Comparison of ENCODE assay signal across 19 mouse cellular contexts in genomic region chr13:55871410-55871809, GRCm38 (mm10). TPM values are rescaled to one million over a fixed set of nuclear protein-coding genes. Genes with fewer than 3 reads are reported as not detected.
"Had no signal": no experiment of that assay in that cellular context is flagged by ENCODE, and none has a peak within 500 bp of the region (broad histone marks: within the 10 kb centered on the region; RNA-seq: fewer than 3 reads in every experiment).

No protein-coding gene starts in this region.

- DNase-seq: kidney, adult 8-10 months; kidney, postnatal 4 days; lung, adult 18-20 months; lung, postnatal 4 days; midbrain, embryonic 14.5 days; right cerebral cortex, adult 18-20 months; right cerebral cortex, postnatal 25 days; thymus, postnatal 36 days had no signal

- H3K9ac ChIP-seq: limb, embryonic 15.5 days; neural tube, embryonic 15.5 days had no signal

- ATAC-seq: inflammation-experienced regulatory T-cells, adult 6 months; intestine, postnatal 0 days had no signal

- H3K9me3 ChIP-seq: limb, embryonic 15.5 days; neural tube, embryonic 15.5 days had no signal

- H3K4me1 ChIP-seq: limb, embryonic 15.5 days; neural tube, embryonic 15.5 days had no signal

- H3K4me2 ChIP-seq: limb, embryonic 15.5 days; neural tube, embryonic 15.5 days had no signal

- H3K36me3 ChIP-seq: limb, embryonic 15.5 days; midbrain, embryonic 10.5 days; neural tube, embryonic 15.5 days had no signal

- H3K4me3 ChIP-seq: layer of hippocampus, adult 2 months; limb, embryonic 15.5 days; midbrain, embryonic 10.5 days; myocyte; neural tube, embryonic 15.5 days had no signal

- H3K27ac ChIP-seq: layer of hippocampus, adult 2 months; limb, embryonic 15.5 days; midbrain, embryonic 10.5 days; neural tube, embryonic 15.5 days had no signal

- H3K27me3 ChIP-seq: limb, embryonic 15.5 days had no signal

RNA-seq across cellular contexts. Expression of gene Pitx1, which starts 35.4 kb away (rescaled TPM):
- total RNA-seq: layer of hippocampus, adult 2 months; layer of hippocampus, postnatal 14 days; left cerebral cortex, adult 18-20 months; left cerebral cortex, postnatal 25 days; megakaryocyte, adult 5-6 weeks had no signal
- polyA plus RNA-seq: inflammation-experienced regulatory T-cells, adult 6 months; myocyte; neural tube, embryonic 15.5 days had no signal
